Mouse (Mus musculus) heart, embryonic 13.5 days (tissue): ENCODE results near the gene Olfr1112. TPM values are rescaled to one million over a fixed set of nuclear protein-coding genes. Genes with fewer than 3 reads are reported as not detected.
"Not testable (repeated sequence)": the region's sequence is repeated elsewhere in the genome, so short reads cannot be mapped to it uniquely, and the experiment has no call there.

Experiments
- ATAC-seq: fragments of 200-750 bp; cut with Nextera tagmentation; 2 replicates; pipeline ENCODE4 v1.8.0; 2017; ENCODE audit warnings: moderate TSS enrichment; ENCODE audit not compliant: insufficient number of reproducible peaks, low FRiP score, low TSS enrichment; ENCODE audit errors: extremely low read depth
- H3K27ac ChIP-seq: fragments of 300-500 bp; sonication (generic); replicated peaks from 2 replicates; pipeline ENCODE4 v1.5.1; 2015; ENCODE audit warnings: moderate library complexity, mild to moderate bottlenecking, inconsistent platforms
- H3K27me3 ChIP-seq: fragments of 300-500 bp; sonication (generic); replicated peaks from 2 replicates; pipeline ENCODE4 v1.6.1; 2015; ENCODE audit warnings: mild to moderate bottlenecking, inconsistent platforms
- H3K36me3 ChIP-seq: fragments of 300-500 bp; sonication (generic); 2 replicates; pipeline ENCODE4 v1.6.1; 2015; ENCODE audit warnings: mild to moderate bottlenecking, inconsistent platforms
- H3K4me1 ChIP-seq: fragments of 300-500 bp; sonication (generic); 2 replicates; pipeline ENCODE4 v1.6.1; 2015; ENCODE audit warnings: inconsistent platforms
- H3K4me2 ChIP-seq: fragments of 300-500 bp; sonication (generic); 2 replicates; pipeline ENCODE4 v1.6.1; 2015; ENCODE audit warnings: inconsistent platforms, mild to moderate bottlenecking, moderate library complexity
- H3K4me3 ChIP-seq: fragments of 300-500 bp; sonication (generic); 2 replicates; pipeline ENCODE4 v1.5.1; 2015; ENCODE audit warnings: moderate library complexity, mild to moderate bottlenecking, inconsistent platforms
- H3K9ac ChIP-seq: fragments of 300-500 bp; sonication (generic); 2 replicates; pipeline ENCODE4 v1.6.1; 2015; ENCODE audit warnings: inconsistent platforms, mild to moderate bottlenecking, moderate library complexity
- H3K9me3 ChIP-seq: fragments of 300-500 bp; sonication (generic); 2 replicates; pipeline ENCODE4 v1.6.1; 2016; ENCODE audit warnings: inconsistent platforms
- WGBS: fragments of 180-500 bp; shearing (Covaris S2); methylation state at CpG from one replicate; pipeline ENCODE4 v1.1.7; 2015; ENCODE audit warnings: mixed read lengths; 5-methylcytosine and 5-hydroxymethylcytosine counted together
- polyA plus RNA-seq: library from polyadenylated mRNA; unstranded; fragments of >200 nt; fragmentation: Nextera tagmentation; extraction: Ambion mirVana; gene quantifications from 2 replicates; pipeline ENCODE4 v1.2.1, GENCODE M21; 2015

Gene Olfr1112
- polyA plus RNA-seq: not detected in 2 replicates

- 67% methylated on average over 1 of the region's 1 CpGs for WGBS
- H3K36me3 ChIP-seq: no peaks in the 10 kb centered on the region
- ATAC-seq: no peak
- H3K9me3 ChIP-seq: no peaks in the 10 kb centered on the region
- no peak within 1 kb of the TSS for H3K4me2 ChIP-seq
- H3K27me3 ChIP-seq: no peaks in the 10 kb centered on the region
- H3K9ac ChIP-seq: no peak within 1 kb of the TSS
- no peaks in the 10 kb centered on the region for H3K4me1 ChIP-seq
- no peak within 1 kb of the TSS for H3K27ac ChIP-seq
- no peak within 1 kb of the TSS for H3K4me3 ChIP-seq
These were observed at the start of gene Olfr1112 for GRCm38 (mm10) chr2:87187498-87187897. Gene Olfr1112 (plus strand): TSS chr2:87187798.

DNA sequence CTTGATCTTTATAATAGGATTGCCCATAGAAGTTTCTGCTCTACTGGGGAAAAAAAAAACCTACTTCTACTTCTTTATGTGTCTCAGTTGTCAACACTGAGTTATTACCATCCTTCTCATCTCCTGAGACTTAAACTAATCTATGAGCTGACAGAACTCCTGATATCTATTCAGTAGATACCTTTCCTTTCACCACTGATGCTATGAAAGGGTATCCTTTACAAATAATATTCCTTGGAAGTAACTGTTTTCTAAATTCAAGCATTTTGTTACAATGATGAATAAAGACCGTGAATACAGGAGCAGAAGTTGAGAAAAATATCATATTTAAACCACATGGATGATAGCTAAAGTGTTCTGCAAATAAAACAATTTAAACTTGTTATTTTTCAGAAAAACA lies 47.4 kb upstream of the Olfr1112 start, which contains the start of gene Olfr1110:
Olfr1110 (minus strand) TSS at position 101 of the 400 bp plus-strand sequence.
- no peak within 1 kb of the TSS for H3K4me2 ChIP-seq
- H3K27ac ChIP-seq: no peak within 1 kb of the TSS
- 75% methylated on average over 1 of the region's 1 CpGs for WGBS
- H3K9ac ChIP-seq: no peak within 1 kb of the TSS
- no peak within 1 kb of the TSS for H3K4me3 ChIP-seq
- H3K27me3 ChIP-seq: no peaks in the 10 kb centered on the region
- ATAC-seq: no peak
- H3K36me3 ChIP-seq: no peaks in the 10 kb centered on the region
- no peaks in the 10 kb centered on the region for H3K9me3 ChIP-seq
- no peaks in the 10 kb centered on the region for H3K4me1 ChIP-seq

GRCm38 (mm10) chr2:87152524-87152923 lies 35.1 kb upstream of the Olfr1112 start, which contains the start of gene Olfr1111:
Gene Olfr1111 (minus strand): TSS chr2:87152624.
- H3K36me3 ChIP-seq: no peaks in the 10 kb centered on the region
- no peaks in the 10 kb centered on the region for H3K9me3 ChIP-seq
- no peak within 1 kb of the TSS for H3K9ac ChIP-seq
- ATAC-seq: no peak
- no peak within 1 kb of the TSS for H3K4me3 ChIP-seq
- no peak within 1 kb of the TSS for H3K27ac ChIP-seq
- H3K27me3 ChIP-seq: no peaks in the 10 kb centered on the region
- no peak within 1 kb of the TSS for H3K4me2 ChIP-seq
- no peaks in the 10 kb centered on the region for H3K4me1 ChIP-seq

DNA sequence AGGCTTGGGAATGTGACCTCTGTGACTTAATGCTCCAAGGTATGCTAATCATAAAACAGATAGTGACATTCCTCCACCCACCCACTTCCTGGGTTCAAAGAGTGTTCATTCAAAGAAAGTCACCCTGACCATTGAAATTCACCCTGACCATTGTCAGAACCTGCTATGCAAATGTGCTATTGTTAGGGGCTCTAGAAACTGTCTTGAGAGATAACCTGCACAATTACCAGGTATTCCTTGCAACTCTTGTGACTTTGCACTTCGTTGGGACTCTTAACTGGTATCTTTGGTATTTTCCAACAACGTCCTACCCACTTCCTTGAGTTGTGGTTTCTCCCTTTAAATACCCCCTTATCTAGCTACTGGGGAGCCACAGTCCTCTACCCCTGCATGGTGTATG lies 19.9 kb upstream of the Olfr1112 start:
- H3K9me3 ChIP-seq, H3K36me3 ChIP-seq, H3K27me3 ChIP-seq, H3K27ac ChIP-seq, H3K9ac ChIP-seq, H3K4me3 ChIP-seq, H3K4me2 ChIP-seq, ATAC-seq, H3K4me1 ChIP-seq: not testable (repeated sequence)
- 73% methylated on average over 2 of the region's 2 CpGs for WGBS

DNA sequence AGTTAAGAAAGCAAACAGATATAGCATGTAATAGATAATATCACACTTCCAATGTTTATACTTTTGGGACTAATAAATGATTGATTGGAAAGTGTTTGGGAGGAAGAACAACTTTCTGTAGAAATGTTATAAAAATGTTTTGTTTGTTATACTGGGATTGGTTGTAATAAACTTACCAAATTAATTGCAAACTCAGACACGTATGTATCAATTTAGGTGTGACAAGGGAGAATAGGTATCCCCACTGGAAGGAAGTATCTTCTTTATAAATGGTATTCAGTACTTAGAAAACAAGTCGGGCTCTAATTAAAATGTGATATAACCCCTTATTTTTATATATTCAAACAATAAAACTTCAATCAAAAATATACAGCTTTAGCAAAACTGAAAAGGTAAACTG lies 21.1 kb downstream of the Olfr1112 start, which contains the start of gene Olfr1113:
Olfr1113 (plus strand) TSS at position 301 of the 400 bp plus-strand sequence.
- Histone ChIP-seq H3K4me3 (no peak within 1 kb of the TSS), H3K9me3 (no peaks in the 10 kb centered on the region), H3K4me1 (no peaks in the 10 kb centered on the region), H3K4me2 (no peak within 1 kb of the TSS), H3K9ac (no peak within 1 kb of the TSS), H3K36me3 (no peaks in the 10 kb centered on the region), H3K27ac (no peak within 1 kb of the TSS), H3K27me3 (no peaks in the 10 kb centered on the region)
- 76% methylated on average over 2 of the region's 2 CpGs for WGBS
- no peak for ATAC-seq

Other genes with a start within 250 kb of the Olfr1112 start
- gene Olfr1099, start 227.1 kb upstream of the Olfr1112 start, polyA plus RNA-seq: not detected in 2 replicates
- gene Olfr1100, start 207.8 kb upstream of the Olfr1112 start, polyA plus RNA-seq: not detected in 2 replicates
- gene Olfr1101, start 196.6 kb upstream of the Olfr1112 start, polyA plus RNA-seq: not detected in 2 replicates
- gene Olfr1102, start 189.4 kb upstream of the Olfr1112 start, polyA plus RNA-seq: not detected in 2 replicates
- gene Olfr1104, start 160.7 kb upstream of the Olfr1112 start, polyA plus RNA-seq: not detected in 2 replicates
- gene Olfr1105, start 151.3 kb upstream of the Olfr1112 start, polyA plus RNA-seq: not detected in 2 replicates
- not detected in 2 replicates for gene Olfr1106, start 135.5 kb upstream of the Olfr1112 start, polyA plus RNA-seq
- gene Olfr1107, start 112.0 kb upstream of the Olfr1112 start, polyA plus RNA-seq: not detected in 2 replicates
- not detected in 2 replicates for gene Olfr1109, start 91.8 kb upstream of the Olfr1112 start, polyA plus RNA-seq
- not detected in 2 replicates for gene Olfr259, start 73.2 kb upstream of the Olfr1112 start, polyA plus RNA-seq
- gene Olfr1110, start 47.5 kb upstream of the Olfr1112 start, polyA plus RNA-seq: not detected in 2 replicates
- not detected in 2 replicates for gene Olfr1111, start 35.2 kb upstream of the Olfr1112 start, polyA plus RNA-seq
- gene Olfr1113, start 21.2 kb downstream of the Olfr1112 start, polyA plus RNA-seq: not detected in 2 replicates
- gene Olfr1115, start 60.2 kb downstream of the Olfr1112 start, polyA plus RNA-seq: not detected in 2 replicates
- not detected in 2 replicates for gene Olfr1116, start 79.7 kb downstream of the Olfr1112 start, polyA plus RNA-seq
- gene Olfr1118, start 119.8 kb downstream of the Olfr1112 start, polyA plus RNA-seq: not detected in 2 replicates
- not detected in 2 replicates for gene Olfr1120, start 167.0 kb downstream of the Olfr1112 start, polyA plus RNA-seq
- gene Olfr1121, start 182.1 kb downstream of the Olfr1112 start, polyA plus RNA-seq: not detected in 2 replicates
- gene Olfr1122, start 198.1 kb downstream of the Olfr1112 start, polyA plus RNA-seq: not detected in 2 replicates
- not detected in 2 replicates for gene Olfr1123, start 228.8 kb downstream of the Olfr1112 start, polyA plus RNA-seq
- gene Olfr1124, start 242.5 kb downstream of the Olfr1112 start, polyA plus RNA-seq: 0.05 and 0.08 TPM in 2 replicates